Mouse (Mus musculus): Measurements from ENCODE around the gene Stxbp6. TPM values are rescaled to one million over a fixed set of nuclear protein-coding genes. Genes with fewer than 3 reads are reported as not detected.

Gene Stxbp6
- polyA plus RNA-seq, 1 experiment, result not detected

- TF ChIP-seq E2F4 (IDR thresholded peaks at IDR 0.05; ENCODE audit: insufficient read depth) (no peak), REST (IDR thresholded peaks at IDR 0.05; ENCODE audit: insufficient read depth, insufficient read length) (no peak), CEBPB (IDR thresholded peaks at IDR 0.05; ENCODE audit: insufficient read depth, poor library complexity, severe bottlenecking) (no peak), MYOD1 (IDR thresholded peaks at IDR 0.05; ENCODE audit: control insufficient read depth in 1 of 3, insufficient read length in 2 of 3, low read depth in 2 of 3) (no peak), USF1 (IDR thresholded peaks at IDR 0.05; ENCODE audit: low read depth) (no peak), MYOG (IDR thresholded peaks at IDR 0.05; ENCODE audit: control insufficient read depth in 1 of 3, insufficient read depth in 1 of 3, insufficient read length in 2 of 3, low read depth in 2 of 3) (no peak), SRF (IDR thresholded peaks at IDR 0.05; ENCODE audit: control insufficient read depth, insufficient read length, low read depth) (no peak), TCF3 (IDR thresholded peaks at IDR 0.05; ENCODE audit: insufficient read length, low read depth) (no peak), POLR2AphosphoS2 (IDR thresholded peaks at IDR 0.05; ENCODE audit: insufficient read length, low read depth) (no peak), POLR2A (IDR thresholded peaks at IDR 0.05; ENCODE audit: insufficient read length, low read depth) (no peak), MAX (IDR thresholded peaks at IDR 0.05; ENCODE audit: low read depth) (no peak), TCF12 (IDR thresholded peaks at IDR 0.05; ENCODE audit: insufficient read depth, poor library complexity, severe bottlenecking) (no peak)
- Histone ChIP-seq H3K4me2 (ENCODE audit: low read depth) (no peak overlapping the region), H3K79me2 (ENCODE audit: control insufficient read depth, insufficient read depth) (no peaks in the 10 kb centered on the region)
Observed at GRCm38 (mm10) chr12:44848483-44849221, 225.9 kb downstream of the Stxbp6 start.

GRCm38 (mm10) chr12:44840585-44840984, 233.9 kb downstream of the Stxbp6 start:
- no peaks in the 10 kb centered on the region for H3K27me3 ChIP-seq (ENCODE audit: control insufficient read depth, insufficient read depth, insufficient read length)
- H3K36me3 ChIP-seq (ENCODE audit: control insufficient read depth, insufficient read depth), result no peaks in the 10 kb centered on the region
- H3K4me3 ChIP-seq, result no peak overlapping the region
- no peak overlapping the region for H3ac ChIP-seq (ENCODE audit: control insufficient read depth, insufficient read length)
- TF ChIP-seq MAX (IDR thresholded peaks at IDR 0.05; ENCODE audit: low read depth) (no peak), MYOD1 (IDR thresholded peaks at IDR 0.05; ENCODE audit: control insufficient read depth in 1 of 3, insufficient read length in 2 of 3, low read depth in 2 of 3) (no peak), POLR2A (IDR thresholded peaks at IDR 0.05; ENCODE audit: insufficient read length, low read depth) (no peak), SRF (IDR thresholded peaks at IDR 0.05; ENCODE audit: control insufficient read depth, insufficient read length, low read depth) (no peak), E2F4 (IDR thresholded peaks at IDR 0.05; ENCODE audit: insufficient read depth) (no peak), MYOG (IDR thresholded peaks at IDR 0.05; ENCODE audit: control insufficient read depth in 1 of 3, insufficient read depth in 1 of 3, insufficient read length in 2 of 3, low read depth in 2 of 3) (no peak), USF1 (IDR thresholded peaks at IDR 0.05; ENCODE audit: low read depth) (no peak), REST (IDR thresholded peaks at IDR 0.05; ENCODE audit: insufficient read depth, insufficient read length) (no peak), CEBPB (IDR thresholded peaks at IDR 0.05; ENCODE audit: insufficient read depth, poor library complexity, severe bottlenecking) (no peak), TCF12 (IDR thresholded peaks at IDR 0.05; ENCODE audit: insufficient read depth, poor library complexity, severe bottlenecking) (no peak), POLR2AphosphoS2 (IDR thresholded peaks at IDR 0.05; ENCODE audit: insufficient read length, low read depth) (no peak), TCF3 (IDR thresholded peaks at IDR 0.05; ENCODE audit: insufficient read length, low read depth) (no peak)
- peak overlapping the region; percentile 21 for H3K4me2 ChIP-seq (ENCODE audit: low read depth)
- no peaks in the 10 kb centered on the region for H3K79me2 ChIP-seq (ENCODE audit: control insufficient read depth, insufficient read depth)

More at GRCm38 (mm10) chr12:44848483-44849221, 225.9 kb downstream of the Stxbp6 start:
- Histone ChIP-seq H3K27me3 (ENCODE audit: control insufficient read depth, insufficient read depth, insufficient read length) (no peaks in the 10 kb centered on the region), H3K36me3 (ENCODE audit: control insufficient read depth, insufficient read depth) (no peaks in the 10 kb centered on the region), H3ac (ENCODE audit: control insufficient read depth, insufficient read length) (no peak overlapping the region), H3K4me3 (no peak overlapping the region)

GRCm38 (mm10) chr12:44839594-44840373, 234.7 kb downstream of the Stxbp6 start:
- H3K36me3 ChIP-seq (ENCODE audit: control insufficient read depth, insufficient read depth), result no peaks in the 10 kb centered on the region
- H3K4me2 ChIP-seq (ENCODE audit: low read depth), result peak overlapping the region; percentile 21
- no peaks in the 10 kb centered on the region for H3K79me2 ChIP-seq (ENCODE audit: control insufficient read depth, insufficient read depth)
- no peak overlapping the region for H3K4me3 ChIP-seq
- no peak overlapping the region for H3ac ChIP-seq (ENCODE audit: control insufficient read depth, insufficient read length)
- H3K27me3 ChIP-seq (ENCODE audit: control insufficient read depth, insufficient read depth, insufficient read length), result no peaks in the 10 kb centered on the region
- TF ChIP-seq MAX (IDR thresholded peaks at IDR 0.05; ENCODE audit: low read depth), result no peak
- no peak for TF ChIP-seq MYOG (IDR thresholded peaks at IDR 0.05; ENCODE audit: control insufficient read depth in 1 of 3, insufficient read depth in 1 of 3, insufficient read length in 2 of 3, low read depth in 2 of 3)
- no peak for TF ChIP-seq POLR2AphosphoS2 (IDR thresholded peaks at IDR 0.05; ENCODE audit: insufficient read length, low read depth)
- no peak for TF ChIP-seq SRF (IDR thresholded peaks at IDR 0.05; ENCODE audit: control insufficient read depth, insufficient read length, low read depth)
- TF ChIP-seq E2F4 (IDR thresholded peaks at IDR 0.05; ENCODE audit: insufficient read depth), result no peak
- no peak for TF ChIP-seq POLR2A (IDR thresholded peaks at IDR 0.05; ENCODE audit: insufficient read length, low read depth)
- TF ChIP-seq REST (IDR thresholded peaks at IDR 0.05; ENCODE audit: insufficient read depth, insufficient read length), result no peak
- no peak for TF ChIP-seq TCF12 (IDR thresholded peaks at IDR 0.05; ENCODE audit: insufficient read depth, poor library complexity, severe bottlenecking)
- TF ChIP-seq CEBPB (IDR thresholded peaks at IDR 0.05; ENCODE audit: insufficient read depth, poor library complexity, severe bottlenecking), result no peak
- TF ChIP-seq USF1 (IDR thresholded peaks at IDR 0.05; ENCODE audit: low read depth), result no peak
- no peak for TF ChIP-seq MYOD1 (IDR thresholded peaks at IDR 0.05; ENCODE audit: control insufficient read depth in 1 of 3, insufficient read length in 2 of 3, low read depth in 2 of 3)
- no peak for TF ChIP-seq TCF3 (IDR thresholded peaks at IDR 0.05; ENCODE audit: insufficient read length, low read depth)

GRCm38 (mm10) chr12:44835879-44836467, 238.5 kb downstream of the Stxbp6 start:
- Histone ChIP-seq H3ac (ENCODE audit: control insufficient read depth, insufficient read length) (no peak overlapping the region), H3K36me3 (ENCODE audit: control insufficient read depth, insufficient read depth) (no peaks in the 10 kb centered on the region), H3K79me2 (ENCODE audit: control insufficient read depth, insufficient read depth) (no peaks in the 10 kb centered on the region), H3K4me3 (no peak overlapping the region), H3K27me3 (ENCODE audit: control insufficient read depth, insufficient read depth, insufficient read length) (no peaks in the 10 kb centered on the region), H3K4me2 (ENCODE audit: low read depth) (no peak overlapping the region)
- no peak for TF ChIP-seq POLR2AphosphoS2 (IDR thresholded peaks at IDR 0.05; ENCODE audit: insufficient read length, low read depth)
- no peak for TF ChIP-seq MYOD1 (IDR thresholded peaks at IDR 0.05; ENCODE audit: control insufficient read depth in 1 of 3, insufficient read length in 2 of 3, low read depth in 2 of 3)
- TF ChIP-seq POLR2A (IDR thresholded peaks at IDR 0.05; ENCODE audit: insufficient read length, low read depth), result no peak
- no peak for TF ChIP-seq USF1 (IDR thresholded peaks at IDR 0.05; ENCODE audit: low read depth)
